Mouse (Mus musculus) bone marrow, adult 2 months (tissue): Measurements from ENCODE around the gene Camsap1. TPM values are rescaled to one million over a fixed set of nuclear protein-coding genes. Genes with fewer than 3 reads are reported as not detected.

Source experiments
- H3K27ac ChIP-seq: fragments of 200-500 bp; 2 replicates; pipeline ENCODE4 v1.5.1; 2012; ENCODE audit warnings: low read depth, mild to moderate bottlenecking, control low read depth, inconsistent platforms, low read length; ENCODE audit not compliant: control insufficient read depth, poor library complexity, insufficient read depth
- H3K4me1 ChIP-seq: fragments of 200-500 bp; 2 replicates; pipeline ENCODE4 v1.6.1; 2011; ENCODE audit warnings: low read length; ENCODE audit not compliant: control insufficient read depth, insufficient read depth
- H3K4me3 ChIP-seq: fragments of 200-500 bp; replicated peaks from 2 replicates; pipeline ENCODE3; 2011; ENCODE audit warnings: mild to moderate bottlenecking, low read depth, low read length, control low read depth; ENCODE audit not compliant: control insufficient read depth
- CTCF ChIP-seq: fragments of 200-500 bp; IDR thresholded peaks from 2 replicates; pipeline ENCODE4 v1.5.1; 2011; ENCODE audit warnings: low read length, control low read depth; ENCODE audit not compliant: control insufficient read depth, insufficient read depth
- POLR2A ChIP-seq: fragments of 200-500 bp; IDR thresholded peaks from 2 replicates; pipeline ENCODE4 v1.6.1; 2011; ENCODE audit warnings: low read depth, mild to moderate bottlenecking, control low read depth, low read length, borderline replicate concordance; ENCODE audit not compliant: control insufficient read depth
- WGBS: fragments of 180-500 bp; shearing (Covaris S2); methylation state at CpG from one replicate; pipeline ENCODE4 v1.1.7; 2018; 5-methylcytosine and 5-hydroxymethylcytosine counted together
- polyA plus RNA-seq: library from polyadenylated mRNA; stranded (reverse); fragments of >200 nt; gene quantifications from 2 replicates; pipeline ENCODE4 v1.2.4, GENCODE M21; 2011; ENCODE audit warnings: low replicate concordance; ENCODE audit not compliant: missing spikeins, insufficient read depth, insufficient read length

Camsap1 gene
- polyA plus RNA-seq, 1 experiment = 18.9 TPM

DNA sequence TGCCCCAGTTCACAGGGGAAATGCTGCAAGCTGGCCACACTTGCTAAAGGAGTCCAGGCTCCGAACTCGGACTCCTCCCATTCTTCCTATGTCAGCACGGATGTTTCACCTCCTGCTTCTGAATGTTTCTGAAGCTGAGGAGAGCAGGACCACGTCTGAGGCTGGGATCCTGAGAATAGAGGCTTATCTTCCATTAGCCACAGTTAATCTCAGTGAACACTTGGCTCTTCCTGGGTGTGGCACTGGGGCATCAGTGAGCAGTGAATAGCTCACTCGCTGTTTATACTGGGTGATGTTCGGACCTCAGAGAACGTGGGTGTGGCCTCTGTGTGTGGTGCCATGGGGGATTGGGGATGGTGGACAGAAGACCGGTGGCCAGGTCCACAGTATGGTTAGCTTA is 95.9 kb downstream of the Camsap1 start:
- no peak overlapping the region for H3K27ac ChIP-seq
- H3K4me1 ChIP-seq = no peaks in the 10 kb centered on the region
- no peak overlapping the region for H3K4me3 ChIP-seq
- 64% methylated on average over 8 of the region's 8 CpGs for WGBS
- no peak for TF ChIP-seq CTCF

DNA sequence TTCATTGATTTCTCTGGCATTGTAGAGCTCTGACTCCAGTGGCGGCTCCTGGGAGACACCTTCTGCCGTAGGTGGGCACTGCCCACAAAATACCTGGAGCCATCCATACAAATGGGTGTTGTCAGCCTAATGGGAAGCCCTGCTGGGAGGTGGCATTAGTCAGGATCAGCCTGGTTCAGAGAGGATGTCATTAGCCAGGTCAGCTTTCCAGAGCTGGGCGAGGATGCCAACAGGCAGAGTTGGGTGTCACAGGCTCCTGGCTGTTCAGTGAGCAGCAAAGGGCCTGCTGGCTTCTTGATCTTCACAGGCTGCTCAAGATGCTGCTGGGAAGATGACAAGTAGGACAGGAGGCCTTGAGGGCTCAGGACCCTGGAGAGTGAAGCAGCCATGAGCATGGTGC is 98.3 kb downstream of the Camsap1 start:
- TF ChIP-seq POLR2A (no peak), CTCF (no peak)
- Histone ChIP-seq H3K4me1 (no peaks in the 10 kb centered on the region), H3K4me3 (no peak overlapping the region), H3K27ac (no peak overlapping the region)
- WGBS = 79% methylated on average over 3 of the region's 3 CpGs

DNA sequence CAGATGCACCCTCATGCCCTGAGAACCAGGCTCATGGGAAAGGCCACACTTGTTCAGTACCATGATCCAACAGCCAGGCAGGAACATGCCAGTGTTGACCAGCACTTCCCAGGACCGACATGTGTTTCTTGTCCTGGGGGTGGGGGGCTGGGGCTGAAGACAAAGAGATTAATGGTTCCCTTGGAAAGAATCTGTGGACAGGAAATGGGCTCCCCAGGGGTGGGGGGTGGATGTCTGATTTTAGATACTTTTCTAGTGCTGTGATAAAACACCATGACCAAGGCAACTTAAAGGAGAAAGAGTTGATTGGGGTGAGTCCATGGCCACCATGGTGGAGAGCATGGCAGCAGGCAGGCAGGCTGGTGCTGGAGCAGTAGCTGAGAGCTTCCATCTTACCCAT is 100.8 kb downstream of the Camsap1 start:
- TF ChIP-seq CTCF = no peak
- TF ChIP-seq POLR2A = no peak
- no peak overlapping the region for H3K4me3 ChIP-seq
- no peaks in the 10 kb centered on the region for H3K4me1 ChIP-seq
- 55% methylated on average over 1 of the region's 1 CpGs for WGBS
- H3K27ac ChIP-seq = no peak overlapping the region

DNA sequence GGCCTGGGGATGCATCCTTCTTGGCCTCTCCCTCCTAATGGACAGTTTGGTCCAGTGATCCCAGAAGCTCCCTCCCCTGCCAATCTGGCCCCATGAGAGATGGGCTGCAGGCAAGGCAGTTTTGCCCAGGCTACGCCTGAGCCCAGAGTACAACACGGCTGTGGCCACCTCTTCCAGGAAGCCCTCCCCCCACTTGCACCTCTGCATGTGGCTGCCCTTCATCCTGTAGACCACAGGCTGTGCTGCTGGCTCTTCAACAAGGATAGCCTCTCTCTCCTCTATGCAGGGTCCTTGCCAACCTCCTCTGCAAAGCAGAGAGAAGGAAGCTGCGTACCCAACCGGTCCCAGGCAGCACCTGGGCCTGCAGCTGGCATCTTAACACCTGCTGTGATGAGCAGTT is 104.0 kb downstream of the Camsap1 start:
- no peak overlapping the region for H3K27ac ChIP-seq
- WGBS = 43% methylated on average over 4 of the region's 4 CpGs
- no peak for TF ChIP-seq CTCF
- no peak for TF ChIP-seq POLR2A
- no peak overlapping the region for H3K4me3 ChIP-seq
- no peaks in the 10 kb centered on the region; the same call in 1 of the 2 replicates for H3K4me1 ChIP-seq

DNA sequence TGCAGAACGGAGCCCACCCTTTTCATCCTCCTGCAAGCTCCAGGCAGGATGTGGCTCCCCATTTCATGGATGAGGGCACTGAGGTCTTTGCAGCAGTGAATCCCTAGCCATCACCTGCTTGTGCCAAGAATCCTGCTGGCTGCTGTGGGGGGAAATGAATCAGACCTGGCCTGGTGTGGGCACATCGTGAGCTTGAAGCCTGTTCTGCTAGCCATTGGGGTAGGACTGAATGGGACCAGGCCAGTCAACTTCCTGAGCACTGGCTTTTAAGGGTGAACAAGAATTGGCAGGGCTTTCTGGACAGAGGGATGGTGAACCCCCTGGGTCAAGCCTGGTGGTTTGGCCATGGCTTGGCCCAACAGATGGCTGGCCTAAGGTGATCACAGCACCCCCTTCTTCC is 104.6 kb downstream of the Camsap1 start:
- no peaks in the 10 kb centered on the region; the same call in 1 of the 2 replicates for H3K4me1 ChIP-seq
- TF ChIP-seq CTCF (no peak), POLR2A (no peak)
- H3K4me3 ChIP-seq = no peak overlapping the region
- H3K27ac ChIP-seq = no peak overlapping the region
- WGBS = 80% methylated on average over 2 of the region's 2 CpGs

DNA sequence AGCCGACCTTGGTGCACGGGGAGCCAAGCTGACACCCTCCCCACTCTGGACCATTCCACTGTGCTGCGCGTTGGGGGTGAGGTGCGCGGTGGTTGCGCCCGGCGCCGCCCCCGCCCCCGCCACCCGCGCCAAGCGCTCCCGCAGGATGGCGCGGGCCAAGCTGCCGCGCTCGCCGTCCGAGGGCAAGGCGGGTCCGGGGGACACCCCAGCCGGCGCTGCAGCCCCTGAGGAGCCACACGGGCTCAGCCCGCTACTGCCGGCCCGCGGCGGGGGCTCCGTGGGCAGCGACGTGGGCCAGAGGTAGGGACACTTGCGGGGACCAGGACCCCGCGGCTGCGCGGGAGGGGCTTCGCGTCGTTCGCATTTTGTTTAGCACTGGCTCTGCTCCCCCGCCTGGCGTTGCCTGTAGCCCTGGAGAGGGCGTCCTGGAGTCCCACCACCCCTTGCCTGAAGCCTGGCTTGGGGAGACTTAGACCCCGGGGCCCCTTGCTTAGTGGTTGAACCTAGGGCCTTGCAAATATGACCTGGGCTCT is 105.3 kb downstream of the Camsap1 start:
- Histone ChIP-seq H3K27ac (no peak overlapping the region), H3K4me3 (no peak overlapping the region), H3K4me1 (no peaks in the 10 kb centered on the region; the same call in 1 of the 2 replicates)
- WGBS = 6% methylated on average over 46 of the region's 49 CpGs
- TF ChIP-seq POLR2A = no peak
- no peak for TF ChIP-seq CTCF

DNA sequence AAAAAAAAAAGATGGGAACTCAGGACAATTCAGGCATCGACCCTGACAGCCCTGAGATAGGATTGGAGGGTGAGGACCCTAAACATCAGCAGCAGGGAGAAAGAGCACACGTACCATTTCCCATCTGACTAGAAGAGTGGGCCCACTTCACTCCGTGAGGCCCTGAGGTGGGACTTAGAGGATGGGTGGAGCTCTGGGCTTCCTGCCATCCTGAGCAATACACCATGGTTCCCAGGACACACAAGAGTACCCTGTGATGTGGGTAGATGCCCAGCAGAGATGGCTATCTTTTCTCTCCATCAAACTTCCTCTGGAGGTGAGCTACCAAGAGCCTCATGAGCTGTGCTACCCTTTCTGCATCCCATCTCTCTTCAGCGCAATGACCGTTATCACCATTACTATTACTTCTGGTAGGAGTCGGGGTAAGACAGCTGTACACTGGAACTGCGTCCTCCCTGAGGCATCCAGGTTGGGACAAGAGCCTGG is 105.8 kb downstream of the Camsap1 start:
- no peak overlapping the region for H3K4me3 ChIP-seq
- no peaks in the 10 kb centered on the region; the same call in 1 of the 2 replicates for H3K4me1 ChIP-seq
- 32% methylated on average over 7 of the region's 7 CpGs for WGBS
- no peak overlapping the region for H3K27ac ChIP-seq
- TF ChIP-seq POLR2A (no peak), CTCF (no peak)

Other genes with a start within 250 kb of the Camsap1 start
- not detected in 2 replicates for gene Obp2b, start 246.3 kb downstream of the Camsap1 start, polyA plus RNA-seq
- not detected in 2 replicates for gene Lcn3, start 217.7 kb downstream of the Camsap1 start, polyA plus RNA-seq
- gene Lcn11, start 206.3 kb downstream of the Camsap1 start, polyA plus RNA-seq = not detected in 2 replicates
- not detected in 2 replicates for gene Gm13539, start 201.0 kb downstream of the Camsap1 start, polyA plus RNA-seq
- gene Glt6d1, start 167.4 kb downstream of the Camsap1 start, polyA plus RNA-seq = not detected in 2 replicates
- not detected in 2 replicates for gene Lcn9, start 160.1 kb downstream of the Camsap1 start, polyA plus RNA-seq
- not detected in 2 replicates for gene Sohlh1, start 136.0 kb downstream of the Camsap1 start, polyA plus RNA-seq
- 1.8 and 4.8 TPM in 2 replicates for gene Kcnt1, start 119.5 kb downstream of the Camsap1 start, polyA plus RNA-seq
- gene Ubac1, start 38.5 kb upstream of the Camsap1 start, polyA plus RNA-seq = 452 and 465 TPM in 2 replicates
- gene Nacc2, start 139.9 kb upstream of the Camsap1 start, polyA plus RNA-seq = 4.0 and 5.8 TPM in 2 replicates
- gene Lhx3, start 225.0 kb upstream of the Camsap1 start, polyA plus RNA-seq = not detected in 2 replicates